Mouse (Mus musculus): ENCODE data around the gene Cux1.
A peak's percentile ranks its signal among the peaks of the same experiment; 100 is the strongest.

Cux1 gene

DNA sequence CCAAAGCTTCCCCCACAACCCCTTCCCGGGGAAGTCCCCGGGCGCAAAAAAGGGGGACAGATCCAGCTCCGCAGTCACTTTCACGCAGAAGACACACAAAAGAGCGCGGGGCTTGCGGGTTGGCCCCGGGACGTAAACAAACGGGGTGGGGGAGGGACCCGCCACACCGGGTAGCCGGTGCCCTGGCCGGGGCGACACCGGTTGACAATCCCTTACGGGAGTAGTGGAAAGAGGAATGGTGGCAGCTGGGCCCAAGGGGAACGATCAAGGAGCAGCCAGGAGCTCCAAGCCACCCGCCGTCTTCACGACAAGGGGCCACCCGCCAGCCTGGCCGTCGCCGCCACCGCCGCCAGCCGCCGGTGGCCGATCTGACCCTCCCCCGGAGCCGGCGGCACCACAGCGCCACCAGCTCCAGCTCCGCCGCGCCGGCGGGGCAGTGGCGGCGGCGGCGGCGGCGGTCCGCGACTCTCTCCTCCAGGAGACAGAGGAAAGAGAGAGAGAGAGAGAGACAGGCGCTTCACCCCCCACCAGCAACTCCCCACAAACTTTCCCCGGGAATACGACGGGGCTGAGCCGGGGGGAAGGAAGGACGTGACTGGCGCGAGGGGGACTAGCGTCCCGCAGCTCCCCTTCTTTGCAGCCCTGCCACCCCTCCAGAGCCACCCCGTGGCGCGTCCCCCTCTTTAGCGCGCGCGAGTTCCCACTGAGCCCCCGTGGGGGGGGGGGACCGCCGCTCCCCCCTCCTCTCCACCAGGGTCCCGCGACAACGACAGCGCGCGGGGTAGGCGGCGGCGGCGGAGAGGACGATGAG lies 1.1 kb downstream of the Cux1 start:
- DNase-seq = peak; percentile 63

DNA sequence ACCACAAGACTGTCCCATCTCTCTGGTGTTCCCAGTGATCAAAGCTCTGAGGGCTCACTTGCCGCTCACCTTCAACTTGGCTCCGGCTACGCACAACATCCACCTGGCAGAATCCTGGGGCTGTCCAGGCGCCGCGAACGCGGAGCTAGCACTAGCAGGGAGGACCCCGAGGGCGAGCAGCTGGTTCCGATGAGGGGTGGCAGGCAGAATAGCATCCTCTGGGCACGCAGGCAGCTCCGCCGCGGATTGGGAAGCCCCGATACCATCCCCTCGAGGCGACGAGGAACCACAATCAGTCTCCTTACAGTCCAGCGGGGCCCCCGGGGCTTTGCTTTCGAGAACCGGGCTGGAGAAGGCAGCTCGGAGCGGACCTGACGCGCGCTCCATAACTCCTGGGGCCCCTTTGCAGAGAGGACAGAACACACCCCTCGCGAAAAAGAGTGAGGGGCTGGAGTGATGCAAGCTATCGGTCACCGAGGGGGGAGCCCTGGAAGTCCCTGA lies 1.9 kb downstream of the Cux1 start:
- DNase-seq = peak; percentile 33

DNA sequence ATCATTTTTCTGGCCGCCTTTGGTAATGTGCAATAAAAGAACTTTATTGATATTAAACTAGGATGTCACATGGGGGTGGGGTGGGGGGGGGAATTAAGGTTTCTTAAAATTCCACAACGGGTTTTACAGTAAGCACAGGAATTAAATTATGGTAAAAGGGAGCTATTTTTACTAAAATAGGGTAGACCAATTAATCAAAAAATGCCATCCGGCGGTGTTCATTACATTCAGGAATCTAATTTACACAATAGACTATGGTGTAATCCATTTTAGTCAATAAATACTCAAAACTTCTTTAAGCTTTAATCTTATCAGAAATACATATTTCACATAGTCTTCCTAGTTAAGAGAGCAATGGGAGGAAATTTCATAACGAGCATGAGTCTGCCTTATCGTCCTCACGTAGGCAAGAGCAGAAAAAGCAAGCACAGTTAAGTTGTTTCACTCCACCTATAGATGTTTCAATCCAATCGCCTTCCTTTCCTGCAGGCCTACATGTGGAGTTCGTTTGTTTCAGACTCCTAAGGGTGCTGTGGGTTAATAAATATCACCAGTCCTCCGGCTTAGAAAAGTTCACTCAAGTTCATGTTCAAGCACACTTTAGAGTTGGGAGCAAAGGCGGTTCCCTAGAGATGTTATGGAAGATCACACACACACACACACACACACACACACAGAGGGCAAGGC lies 2.5 kb downstream of the Cux1 start:
- no peak for DNase-seq

DNA sequence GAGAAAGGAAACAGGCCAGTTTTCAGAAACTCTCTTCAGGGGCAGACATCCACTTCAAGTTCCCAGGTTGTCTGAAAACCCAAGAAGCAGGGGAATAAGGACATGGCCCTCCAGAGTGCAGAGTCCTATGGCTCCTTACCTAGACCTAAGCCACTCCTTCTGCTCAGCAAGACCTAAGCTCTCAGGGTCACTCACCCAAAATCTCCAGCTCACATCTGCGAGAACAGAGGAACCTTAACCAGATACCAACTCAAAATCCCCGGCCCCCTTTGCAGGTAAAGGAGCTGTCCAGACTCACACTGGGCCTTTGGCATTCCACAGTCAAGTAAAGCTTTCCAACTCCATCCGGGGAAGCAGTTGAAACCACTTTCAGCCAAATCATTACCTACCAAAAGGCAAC lies 3.3 kb downstream of the Cux1 start:
- DNase-seq = no peak

DNA sequence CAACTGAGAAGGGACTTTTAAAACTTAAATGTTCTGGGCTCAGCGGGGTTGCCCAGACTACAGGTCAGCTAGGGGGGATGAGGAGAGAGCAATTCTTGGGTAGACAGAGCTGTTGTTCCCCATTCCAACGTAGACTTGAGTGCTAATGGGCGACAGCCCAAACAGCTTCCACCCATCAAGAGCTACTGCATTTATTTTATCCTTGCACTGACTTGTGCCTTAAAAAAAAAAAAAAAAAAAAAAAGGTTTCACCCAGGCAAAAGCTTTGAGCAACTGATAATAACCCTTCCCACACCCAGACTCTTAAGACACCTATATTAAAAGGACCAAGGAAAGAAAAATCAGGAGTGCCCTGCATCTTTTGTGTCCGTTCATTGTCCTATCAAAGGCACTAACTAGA lies 4.2 kb downstream of the Cux1 start:
- no peak for DNase-seq

DNA sequence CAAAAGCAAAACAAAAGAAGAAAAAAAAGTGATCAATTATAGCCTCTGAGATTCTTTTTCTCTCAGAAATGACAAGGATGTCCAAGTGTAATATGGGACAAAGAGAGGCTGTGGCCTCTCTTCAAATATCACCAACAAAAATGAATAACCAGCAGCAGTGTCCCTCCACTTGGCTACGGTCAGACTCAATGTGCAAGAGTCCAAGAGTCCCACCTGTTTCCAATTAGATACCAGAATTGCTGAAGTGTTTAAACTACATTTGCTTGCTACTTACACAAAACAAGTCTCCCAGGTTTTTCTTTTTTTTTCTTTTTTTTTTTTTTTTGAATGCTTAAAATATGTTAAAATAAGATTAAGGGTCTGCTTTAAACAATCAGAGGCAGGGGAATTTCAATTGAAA lies 5.1 kb downstream of the Cux1 start:
- no peak for DNase-seq

DNA sequence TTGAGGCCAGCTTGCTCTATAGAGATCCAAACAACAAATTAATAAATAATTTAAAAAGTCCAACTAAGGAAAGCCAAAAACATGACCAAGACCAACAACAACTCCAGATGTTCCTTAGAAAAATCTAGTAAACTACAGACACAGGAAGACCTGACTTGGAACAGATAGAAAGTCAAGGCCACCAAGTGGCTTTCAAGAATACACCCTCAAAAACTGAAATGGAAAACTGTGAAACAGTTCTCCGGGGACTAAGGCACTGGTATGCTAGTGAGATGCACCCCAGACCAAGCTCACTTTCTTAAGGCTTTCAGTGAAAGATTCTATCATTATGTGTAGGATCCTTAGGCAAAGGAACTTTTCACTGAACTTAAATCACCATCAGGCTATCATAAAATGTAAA lies 5.6 kb downstream of the Cux1 start:
- no peak for DNase-seq

DNA sequence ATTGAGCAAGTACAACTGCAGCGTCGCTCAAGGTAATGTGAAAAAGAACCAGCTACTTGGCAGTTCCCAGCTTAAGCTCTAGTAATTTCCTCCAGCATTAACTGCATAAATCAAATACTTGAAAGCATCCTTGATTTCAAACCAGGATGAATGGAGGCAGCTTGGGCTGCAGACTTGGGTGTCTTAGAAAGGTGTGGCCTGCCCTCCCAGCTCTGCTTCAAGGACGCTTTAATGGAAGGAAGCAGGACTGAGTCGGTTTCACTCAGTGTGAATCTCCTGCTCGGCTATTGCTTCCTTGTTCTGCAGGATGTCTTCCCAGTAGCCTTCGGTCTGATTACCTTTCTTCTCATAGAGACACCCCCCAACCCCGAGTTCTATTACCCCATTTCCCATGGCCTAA lies 6.6 kb downstream of the Cux1 start:
- no peak for DNase-seq

DNA sequence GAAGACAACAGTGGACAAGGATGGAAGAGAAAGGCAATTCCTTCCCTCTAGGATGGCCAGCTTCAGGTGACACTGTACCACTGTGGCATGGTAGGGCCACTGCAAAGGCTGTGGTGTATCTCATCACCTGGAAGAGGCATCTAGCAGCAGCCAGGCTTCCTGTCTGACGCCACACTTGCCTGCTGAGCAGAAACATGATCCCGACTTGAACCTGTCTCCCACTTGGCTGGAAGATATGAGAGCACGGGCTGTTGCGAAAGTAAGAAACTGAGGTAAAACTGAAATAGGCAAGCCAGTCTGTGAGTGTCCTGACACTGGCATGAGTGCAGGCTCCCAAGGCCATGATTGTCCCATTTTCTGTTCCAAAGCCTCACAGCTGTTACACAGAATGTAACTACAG lies 9.8 kb downstream of the Cux1 start:
- DNase-seq = no peak

DNA sequence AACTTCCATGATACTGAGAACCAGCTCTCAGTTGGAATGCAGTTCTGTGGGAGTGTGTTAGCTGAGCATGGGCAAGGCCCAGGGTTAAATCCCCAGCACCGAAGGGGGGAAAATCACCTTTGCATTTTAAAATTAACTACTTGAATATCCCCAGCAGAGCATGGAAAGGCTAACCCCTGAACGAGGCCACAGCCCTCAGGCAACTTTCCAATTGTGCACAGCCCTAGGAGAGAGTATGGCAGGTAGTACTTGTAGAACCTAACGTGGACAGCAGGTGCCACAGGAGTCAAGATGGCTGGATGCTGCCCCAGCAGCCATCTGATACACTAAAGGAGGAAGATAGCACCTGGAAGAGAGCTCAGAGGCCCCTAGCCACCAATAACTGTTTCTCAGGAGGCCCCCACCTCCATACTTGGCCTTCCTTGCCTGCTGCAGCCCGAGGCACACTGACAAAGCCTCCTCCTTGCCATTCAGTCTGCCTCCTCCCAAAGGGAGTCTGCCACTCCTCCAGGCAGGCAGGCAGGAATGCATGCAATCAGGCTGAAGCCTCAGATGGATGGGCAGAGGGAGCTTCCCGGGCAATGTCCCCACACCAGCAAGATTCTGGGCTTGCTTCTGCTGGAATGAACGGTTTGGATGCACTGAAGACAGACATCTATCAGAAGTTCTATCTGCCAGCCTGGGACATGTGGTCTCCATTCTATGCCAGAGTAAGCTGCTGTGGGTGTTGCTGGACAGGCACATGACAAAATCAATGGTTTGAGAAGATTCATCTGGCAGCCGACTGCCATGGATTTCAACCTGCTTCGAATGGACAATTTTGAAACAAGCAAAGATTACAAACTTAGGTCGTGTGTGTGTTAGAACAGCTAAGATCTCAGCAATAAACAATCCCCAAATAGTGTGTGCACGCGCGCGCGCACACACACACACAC lies 10.7 kb downstream of the Cux1 start:
- DNase-seq = no peak

DNA sequence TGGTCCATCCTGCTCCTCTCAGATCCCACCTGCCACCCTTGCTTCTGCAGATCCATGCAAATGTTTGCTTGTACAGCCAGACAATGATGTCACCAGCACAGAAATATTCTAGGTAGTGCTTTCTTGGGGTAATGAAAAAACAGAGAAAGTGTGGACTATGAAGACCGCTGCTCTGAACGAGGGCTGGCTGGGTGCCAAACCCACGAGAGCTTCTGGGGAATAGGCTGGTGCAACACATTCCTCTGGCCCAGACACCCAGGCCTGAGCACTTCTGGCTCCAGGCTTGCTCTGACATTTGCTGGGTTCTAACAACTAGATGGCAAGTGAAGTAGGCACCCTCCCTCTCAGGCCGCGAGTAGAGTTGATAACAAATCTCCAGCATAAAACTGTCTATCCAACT lies 11.6 kb downstream of the Cux1 start:
- DNase-seq = peak; percentile 83

DNA sequence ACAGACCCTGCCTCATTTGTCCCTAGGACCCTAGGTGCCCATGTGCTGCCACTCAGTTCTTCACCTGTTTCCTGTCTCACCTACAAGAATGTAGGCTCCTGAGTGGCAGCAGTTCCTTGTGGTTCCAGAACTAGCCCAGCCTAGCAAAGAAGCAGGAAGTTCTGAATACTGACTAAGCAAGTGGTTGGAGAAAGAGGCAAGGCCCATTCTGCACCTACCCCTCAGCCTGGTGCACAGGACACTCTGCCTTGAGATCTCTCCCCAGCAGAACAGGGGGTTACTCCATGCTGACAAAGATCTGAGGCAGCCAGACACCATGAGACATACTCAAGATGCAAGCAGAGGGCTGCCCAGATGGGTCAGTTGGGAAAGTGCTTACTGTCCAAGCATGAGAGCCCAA lies 14.5 kb downstream of the Cux1 start:
- DNase-seq = no peak

DNA sequence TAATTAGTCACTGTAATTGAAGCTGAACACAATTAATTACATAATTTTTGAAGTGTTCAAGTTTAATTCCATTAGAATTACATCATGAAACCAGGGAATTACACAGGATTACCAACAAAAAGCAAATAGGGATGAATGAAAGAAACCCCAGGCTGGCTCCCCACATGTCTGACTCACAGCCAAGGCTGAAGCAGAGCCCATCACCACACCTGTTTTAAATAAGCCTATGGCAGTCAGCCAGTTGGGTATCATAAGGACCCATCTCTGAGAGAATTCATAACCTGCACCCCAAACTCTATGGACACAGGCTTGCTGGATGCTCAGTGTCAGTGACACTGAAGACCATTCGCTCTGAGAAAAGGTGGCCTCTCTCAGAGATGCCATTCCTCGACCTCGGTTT lies 15.2 kb downstream of the Cux1 start:
- no peak for DNase-seq

DNA sequence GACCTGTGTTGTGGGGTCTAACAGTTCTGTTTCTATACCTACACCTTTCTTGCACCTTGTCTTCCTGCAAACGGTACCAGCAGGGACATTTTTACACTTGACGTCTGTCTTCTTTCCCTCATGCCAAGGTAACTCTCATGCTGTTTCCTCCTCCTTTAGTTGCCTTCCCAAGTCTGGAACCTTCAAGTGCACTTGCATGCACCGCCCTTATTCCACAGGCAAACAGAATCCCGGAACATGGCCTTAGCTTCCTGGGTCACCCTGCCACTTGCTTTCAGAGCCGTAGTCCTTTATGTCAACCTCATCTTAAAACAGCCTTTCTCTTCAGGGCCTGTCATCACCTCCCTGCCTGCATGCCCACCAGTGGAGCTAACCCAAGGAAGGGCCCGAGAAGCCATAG lies 15.7 kb downstream of the Cux1 start:
- DNase-seq = peak; percentile 34

DNA sequence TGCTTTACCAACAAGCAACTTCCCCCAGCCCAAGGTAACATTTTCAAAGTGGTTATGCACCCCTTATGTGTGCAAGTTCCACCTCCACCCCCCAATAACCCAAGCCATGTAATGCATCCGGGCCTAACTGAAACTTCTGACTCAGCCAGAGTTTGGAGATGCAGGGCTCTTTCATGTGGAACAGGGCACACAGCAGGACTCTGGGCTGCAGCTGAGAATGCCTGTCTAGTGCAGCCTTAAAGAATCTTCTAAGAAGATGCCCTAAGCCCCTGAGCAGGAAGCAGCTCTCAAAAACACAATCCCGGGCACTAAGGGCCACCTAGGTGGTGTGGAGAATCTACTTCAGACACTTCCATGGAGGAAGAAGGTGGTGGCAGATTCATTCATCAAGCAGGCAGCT lies 16.6 kb downstream of the Cux1 start:
- no peak for DNase-seq

DNA sequence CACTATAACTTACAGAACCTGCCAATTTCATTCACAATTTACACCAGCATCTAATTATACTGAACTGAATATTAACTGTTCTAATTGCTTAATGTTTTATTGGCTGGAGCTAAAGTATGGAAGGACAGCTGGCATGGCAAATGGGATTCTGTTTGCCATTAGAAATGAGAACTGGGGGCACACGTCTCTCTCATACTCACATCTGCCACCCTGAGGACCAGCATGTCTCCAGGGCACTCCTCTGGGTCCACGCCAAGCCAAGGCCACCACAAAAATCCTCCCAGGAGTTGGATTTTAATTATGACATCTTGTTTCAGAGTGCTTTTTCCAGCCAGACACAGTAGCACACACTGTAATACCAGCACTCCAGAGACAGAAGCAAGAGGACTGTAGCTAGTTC lies 18.5 kb downstream of the Cux1 start:
- DNase-seq = no peak

DNA sequence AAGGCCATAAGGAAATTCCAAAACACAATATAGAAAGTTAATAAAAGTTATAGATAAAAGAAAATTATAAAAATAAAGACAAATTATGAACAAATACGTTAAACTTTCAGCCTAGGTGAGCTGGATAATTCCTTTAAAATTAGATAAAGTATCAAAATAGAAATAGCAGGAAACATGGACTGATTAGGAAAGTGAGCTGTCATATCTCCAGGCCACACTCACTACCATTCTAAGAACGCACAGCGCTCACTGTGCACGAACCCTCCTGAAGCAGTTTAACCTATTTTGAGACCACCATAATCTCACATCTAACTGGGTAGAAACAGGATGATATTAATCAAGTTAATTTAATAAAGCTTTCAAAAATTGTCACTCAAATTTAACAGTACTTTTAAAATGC lies 22.2 kb downstream of the Cux1 start:
- DNase-seq = no peak

DNA sequence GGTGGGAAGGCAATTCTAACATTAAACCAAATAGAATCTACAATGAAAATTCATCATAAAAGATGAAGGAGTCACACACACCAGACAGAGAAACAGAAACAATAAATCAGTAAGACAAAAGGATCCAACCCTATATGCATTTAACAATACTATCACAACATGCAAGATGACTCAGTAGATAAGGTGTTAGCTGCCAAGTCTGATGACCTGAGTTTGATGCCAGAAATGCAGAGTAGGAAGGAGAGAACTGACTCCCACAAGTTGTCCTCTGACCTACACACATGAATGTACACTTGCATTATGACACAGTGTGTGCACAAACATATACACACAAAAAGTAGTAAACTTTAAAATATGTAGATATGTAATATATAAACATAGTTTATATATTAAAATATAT lies 24.1 kb downstream of the Cux1 start:
- DNase-seq = no peak

DNA sequence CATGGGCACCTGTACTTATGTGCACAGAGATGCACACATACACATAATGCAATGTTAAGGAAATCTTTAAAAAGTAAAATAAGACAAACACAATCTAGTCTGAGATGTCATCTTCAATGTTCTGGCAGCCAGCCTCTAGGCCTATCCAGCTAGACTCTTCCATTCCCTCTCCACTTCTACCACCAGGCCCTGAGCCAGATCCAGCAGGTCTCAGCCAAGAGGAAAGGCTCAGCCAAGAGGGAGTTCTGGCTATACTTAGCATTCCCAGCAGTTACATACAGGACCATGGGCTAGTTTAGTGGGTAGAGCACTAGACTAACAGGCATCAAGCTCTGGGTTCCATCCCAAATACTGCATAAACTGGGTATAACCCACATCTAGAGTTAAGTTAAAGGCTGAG lies 26.3 kb downstream of the Cux1 start:
- DNase-seq = peak; percentile 70

DNA sequence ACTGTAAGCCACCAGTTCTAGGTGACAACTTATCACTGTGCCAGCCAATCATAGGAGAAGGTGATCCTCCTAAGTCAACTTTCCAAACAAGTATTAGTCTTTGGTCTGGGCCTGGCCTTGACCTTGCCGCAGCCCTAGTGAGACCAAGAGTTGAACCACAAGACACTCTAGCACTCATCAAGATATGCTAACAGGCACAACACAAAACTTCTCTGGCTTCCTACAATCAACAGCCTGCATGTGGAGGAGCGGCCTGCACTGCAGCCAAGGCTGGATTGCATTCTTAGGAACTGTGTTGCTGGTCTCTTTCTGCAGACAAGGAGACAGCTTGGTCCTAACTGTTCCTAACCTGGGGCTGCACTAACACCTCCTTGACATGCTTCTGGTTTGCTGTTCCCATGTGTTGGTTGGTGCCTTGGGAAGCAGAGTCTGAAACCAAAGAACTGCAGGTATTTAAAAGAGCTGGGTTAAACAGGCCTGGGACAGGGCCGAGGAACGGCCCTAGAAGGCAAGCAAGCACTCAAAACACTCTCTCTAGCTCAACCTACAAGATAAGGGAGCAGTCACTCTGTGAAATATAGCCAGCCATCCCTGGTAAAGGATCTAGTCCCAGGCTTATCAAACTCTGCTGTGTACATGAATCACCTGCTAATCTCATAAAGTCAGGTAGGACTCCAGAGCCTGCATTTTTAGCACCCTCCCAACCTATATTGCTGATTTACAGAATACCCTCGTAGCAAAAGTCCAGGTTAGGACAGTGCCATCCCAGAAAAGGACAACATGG lies 27.0 kb downstream of the Cux1 start:
- no peak for DNase-seq

DNA sequence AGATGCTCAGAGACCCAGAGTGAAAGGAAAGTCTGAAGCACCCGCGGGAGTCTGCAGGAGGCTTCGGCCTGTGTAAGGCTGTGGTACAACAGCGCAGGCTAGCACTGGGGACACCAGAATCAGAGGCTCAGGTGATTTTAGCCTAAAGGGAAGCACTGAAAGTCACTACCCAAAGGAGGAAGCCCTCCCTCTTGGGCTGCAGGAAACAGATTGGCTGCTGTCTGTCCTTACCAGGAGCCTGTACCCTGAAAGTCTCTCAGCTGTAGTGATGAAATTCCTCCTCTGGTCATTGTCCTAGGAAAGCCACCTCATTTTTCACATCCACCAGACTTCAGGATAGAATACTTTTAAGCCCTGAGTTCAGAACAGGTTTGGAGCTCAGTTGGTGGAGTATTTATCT lies 30.5 kb downstream of the Cux1 start:
- DNase-seq = no peak

DNA sequence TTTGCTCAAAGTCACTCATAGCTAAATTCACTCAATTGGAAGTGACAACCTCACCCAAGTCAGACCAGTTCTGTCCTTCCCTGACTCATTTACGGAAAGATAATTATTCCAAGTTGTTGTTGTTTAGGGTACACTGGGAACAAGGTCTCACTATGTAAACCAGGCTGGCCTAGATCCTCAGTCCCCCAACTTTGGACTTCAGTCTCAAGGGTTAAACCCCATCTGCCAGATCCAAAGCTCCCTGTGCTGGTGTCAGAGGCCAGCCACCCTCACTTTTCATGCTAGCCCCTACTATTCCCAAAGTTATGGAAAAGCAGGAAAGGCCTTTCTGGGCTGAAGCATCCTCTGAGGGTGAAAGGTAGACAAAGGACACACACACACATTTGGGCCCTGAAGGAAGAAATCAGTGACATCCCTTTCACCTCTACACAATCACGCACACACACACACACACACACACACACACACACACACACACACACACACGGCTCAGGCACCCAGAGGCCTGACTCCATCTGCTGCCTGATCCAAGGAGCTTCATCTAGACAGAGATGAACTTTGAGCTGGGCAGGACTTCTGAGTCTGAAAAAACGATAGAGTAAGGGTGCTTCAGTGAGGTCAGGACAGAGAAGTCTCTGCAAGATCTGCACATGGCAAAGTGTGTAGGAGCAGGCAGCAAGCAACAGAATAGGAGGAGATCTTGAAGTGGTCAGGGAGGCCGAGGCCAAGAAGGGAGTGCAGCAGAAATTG lies 31.1 kb downstream of the Cux1 start:
- no peak for DNase-seq

All from lung, postnatal 14 days (tissue).